Mouse (Mus musculus): ENCODE data around the gene BC048671. TPM values are rescaled to one million over a fixed set of nuclear protein-coding genes. Genes with fewer than 3 reads are reported as not detected.

BC048671 gene
- polyA plus RNA-seq, 1 experiment from 2014 or later = not detected

DNA sequence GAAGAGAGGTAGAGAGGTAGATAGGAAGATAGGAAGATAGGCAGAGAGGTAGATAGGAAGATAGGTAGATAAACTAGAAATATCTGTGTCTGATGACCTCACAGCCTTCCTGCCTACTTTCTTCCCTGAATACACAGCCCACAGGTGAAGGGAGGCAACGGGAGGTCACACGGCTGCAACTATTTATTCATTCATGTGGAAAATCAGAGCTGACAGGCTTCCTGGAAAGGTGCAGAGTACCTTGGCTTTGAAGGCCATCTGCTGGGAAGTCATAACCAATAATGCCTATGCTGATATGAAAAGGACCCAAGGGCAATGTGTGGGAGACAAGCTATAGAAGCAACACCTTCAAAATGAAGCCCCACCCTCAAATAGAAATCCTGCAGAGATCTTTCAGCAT is 41.3 kb downstream of the BC048671 start:
- no peak overlapping the region for H3K9ac ChIP-seq (ENCODE audit: low read depth, low read length)
- no peak for ATAC-seq
- H3K4me1 ChIP-seq (ENCODE audit: control insufficient read depth, insufficient read depth, low read length) = no peaks in the 10 kb centered on the region
- WGBS = 86% methylated on average over 2 of the region's 2 CpGs
- no peaks in the 10 kb centered on the region for H3K9me3 ChIP-seq (ENCODE audit: control insufficient read depth, low read length)
- H3K27me3 ChIP-seq (replicated peaks; ENCODE audit: control insufficient read depth, insufficient read depth, low read length) = no peaks in the 10 kb centered on the region
- H3K36me3 ChIP-seq (ENCODE audit: control insufficient read depth, insufficient read depth, low read length) = no peaks in the 10 kb centered on the region
- H3K4me3 ChIP-seq (ENCODE audit: low read length) = no peak overlapping the region
- no peak overlapping the region for H3K4me2 ChIP-seq (ENCODE audit: low read depth, low read length)
- H3K27ac ChIP-seq (ENCODE audit: low read length) = no peak overlapping the region

DNA sequence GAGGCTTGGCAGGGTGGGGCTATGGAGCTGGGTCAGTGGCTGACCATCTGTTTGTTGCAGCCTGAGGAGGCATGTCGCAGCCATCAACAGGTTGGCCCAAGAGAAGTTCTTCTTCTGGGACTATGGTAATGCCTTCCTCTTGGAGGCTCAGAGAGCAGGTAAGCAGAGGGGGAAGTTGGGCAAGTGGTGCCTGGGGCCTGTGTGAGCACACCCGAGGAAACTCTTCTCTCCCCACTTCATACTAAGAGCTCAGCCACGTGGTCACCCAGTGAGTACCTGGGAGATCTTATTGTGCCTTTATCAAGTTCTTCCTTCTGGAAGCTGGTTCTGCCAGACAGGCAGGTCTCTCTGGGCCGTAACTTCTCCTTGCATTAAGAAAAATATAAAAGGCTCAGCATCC is 46.2 kb downstream of the BC048671 start:
- ATAC-seq = no peak
- WGBS = 69% methylated on average over 4 of the region's 4 CpGs
- no peak overlapping the region for H3K4me2 ChIP-seq (ENCODE audit: low read depth, low read length)
- no peaks in the 10 kb centered on the region for H3K36me3 ChIP-seq (ENCODE audit: control insufficient read depth, insufficient read depth, low read length)
- no peaks in the 10 kb centered on the region for H3K27me3 ChIP-seq (replicated peaks; ENCODE audit: control insufficient read depth, insufficient read depth, low read length)
- no peaks in the 10 kb centered on the region for H3K4me1 ChIP-seq (ENCODE audit: control insufficient read depth, insufficient read depth, low read length)
- H3K9ac ChIP-seq (ENCODE audit: low read depth, low read length) = no peak overlapping the region
- H3K4me3 ChIP-seq (ENCODE audit: low read length) = no peak overlapping the region
- H3K9me3 ChIP-seq (ENCODE audit: control insufficient read depth, low read length) = no peaks in the 10 kb centered on the region
- H3K27ac ChIP-seq (ENCODE audit: low read length) = no peak overlapping the region

DNA sequence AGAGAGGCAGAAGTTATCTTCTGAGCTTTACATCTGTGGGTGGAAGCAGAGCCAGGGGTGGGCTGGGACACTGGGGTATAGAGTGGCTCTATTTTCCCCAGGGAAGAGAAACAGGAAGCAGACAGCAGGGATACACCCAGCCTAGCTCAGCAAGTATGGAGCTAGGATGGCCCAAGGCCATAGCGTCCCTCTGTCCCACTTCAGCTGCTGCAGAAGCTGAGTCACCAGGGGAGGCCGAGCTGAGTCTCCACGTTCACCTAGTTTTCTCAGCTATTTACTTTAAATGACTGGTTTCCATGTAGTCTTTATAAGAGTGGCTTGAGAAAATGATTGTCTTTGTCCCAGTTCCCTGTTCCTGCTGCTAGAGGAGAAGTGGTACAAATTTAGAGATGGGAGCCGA is 47.5 kb downstream of the BC048671 start:
- WGBS = 78% methylated on average over 4 of the region's 4 CpGs
- no peak overlapping the region for H3K4me3 ChIP-seq (ENCODE audit: low read length)
- H3K4me1 ChIP-seq (ENCODE audit: control insufficient read depth, insufficient read depth, low read length) = no peaks in the 10 kb centered on the region
- no peak for ATAC-seq
- H3K4me2 ChIP-seq (ENCODE audit: low read depth, low read length) = no peak overlapping the region
- no peak overlapping the region for H3K27ac ChIP-seq (ENCODE audit: low read length)
- no peak overlapping the region for H3K9ac ChIP-seq (ENCODE audit: low read depth, low read length)
- no peaks in the 10 kb centered on the region for H3K9me3 ChIP-seq (ENCODE audit: control insufficient read depth, low read length)
- no peaks in the 10 kb centered on the region for H3K36me3 ChIP-seq (ENCODE audit: control insufficient read depth, insufficient read depth, low read length)
- no peaks in the 10 kb centered on the region for H3K27me3 ChIP-seq (replicated peaks; ENCODE audit: control insufficient read depth, insufficient read depth, low read length)

DNA sequence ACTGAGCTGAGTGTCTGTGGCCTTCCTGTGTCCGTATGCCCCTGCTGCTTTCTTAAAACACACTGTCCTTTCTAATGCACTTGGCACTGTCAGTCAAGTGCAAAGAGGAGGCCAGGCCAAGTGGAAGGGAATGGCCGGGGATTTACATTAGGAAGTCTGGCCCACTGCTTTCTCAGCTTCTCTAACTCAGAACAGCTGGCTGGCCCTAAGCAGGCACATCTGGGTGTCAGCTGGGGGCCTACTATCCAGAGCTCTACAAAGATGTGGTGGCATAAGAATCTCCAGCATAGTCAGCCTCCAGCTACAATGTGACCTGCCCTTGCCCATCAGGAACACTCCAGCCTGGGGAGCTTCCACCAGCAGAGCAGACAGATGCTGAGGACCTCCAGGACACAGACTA is 49.0 kb downstream of the BC048671 start:
- Histone ChIP-seq H3K27me3 (replicated peaks; ENCODE audit: control insufficient read depth, insufficient read depth, low read length) (no peaks in the 10 kb centered on the region), H3K4me3 (ENCODE audit: low read length) (no peak overlapping the region), H3K4me1 (ENCODE audit: control insufficient read depth, insufficient read depth, low read length) (no peaks in the 10 kb centered on the region), H3K9me3 (ENCODE audit: control insufficient read depth, low read length) (no peaks in the 10 kb centered on the region), H3K27ac (ENCODE audit: low read length) (no peak overlapping the region), H3K9ac (ENCODE audit: low read depth, low read length) (no peak overlapping the region), H3K36me3 (ENCODE audit: control insufficient read depth, insufficient read depth, low read length) (no peaks in the 10 kb centered on the region), H3K4me2 (ENCODE audit: low read depth, low read length) (no peak overlapping the region)
- 74% methylated on average over 2 of the region's 2 CpGs for WGBS
- no peak for ATAC-seq

Other genes with a start within 250 kb of the BC048671 start
- not detected in 2 replicates for gene Vmn1r49, start 222.7 kb upstream of the BC048671 start, polyA plus RNA-seq (2015; fragmentation: Nextera tagmentation; extraction: Ambion mirVana)
- gene Vmn1r50, start 199.8 kb upstream of the BC048671 start, polyA plus RNA-seq (2015; fragmentation: Nextera tagmentation; extraction: Ambion mirVana) = not detected in 2 replicates
- not detected in 2 replicates for gene Vmn1r51, start 178.6 kb upstream of the BC048671 start, polyA plus RNA-seq (2015; fragmentation: Nextera tagmentation; extraction: Ambion mirVana)
- gene Vmn1r52, start 126.4 kb upstream of the BC048671 start, polyA plus RNA-seq (2015; fragmentation: Nextera tagmentation; extraction: Ambion mirVana) = not detected in 2 replicates
- not detected in 2 replicates for gene V1ra8, start 98.4 kb upstream of the BC048671 start, polyA plus RNA-seq (2015; fragmentation: Nextera tagmentation; extraction: Ambion mirVana)
- gene Vmn1r53, start 76.8 kb upstream of the BC048671 start, polyA plus RNA-seq (2015; fragmentation: Nextera tagmentation; extraction: Ambion mirVana) = 0.12 TPM in 2 replicates
- gene Vmn1r54, start 54.9 kb upstream of the BC048671 start, polyA plus RNA-seq (2015; fragmentation: Nextera tagmentation; extraction: Ambion mirVana) = not detected in 2 replicates
- 0.34 and 1.1 TPM in 2 replicates for gene Chst13, start 24.0 kb downstream of the BC048671 start, polyA plus RNA-seq (2015; fragmentation: Nextera tagmentation; extraction: Ambion mirVana)
- gene Uroc1, start 32.1 kb downstream of the BC048671 start, polyA plus RNA-seq (2015; fragmentation: Nextera tagmentation; extraction: Ambion mirVana) = 0.12 and 0.65 TPM in 2 replicates
- 4.4 and 4.9 TPM in 2 replicates for gene Zxdc, start 68.3 kb downstream of the BC048671 start, polyA plus RNA-seq (2015; fragmentation: Nextera tagmentation; extraction: Ambion mirVana)
- gene Cfap100, start 127.6 kb downstream of the BC048671 start, polyA plus RNA-seq (2015; fragmentation: Nextera tagmentation; extraction: Ambion mirVana) = 0.27 and 0.32 TPM in 2 replicates
- 5.9 and 6.3 TPM in 2 replicates for gene Klf15, start 161.4 kb downstream of the BC048671 start, polyA plus RNA-seq (2015; fragmentation: Nextera tagmentation; extraction: Ambion mirVana)
- gene Aldh1l1, start 185.2 kb downstream of the BC048671 start, polyA plus RNA-seq (2015; fragmentation: Nextera tagmentation; extraction: Ambion mirVana) = 27.4 and 32.7 TPM in 2 replicates

All from intestine, embryonic 16.5 days (tissue).